Mouse (Mus musculus): ENCODE results near the gene Ss18l1.

The Ss18l1 gene

DNA sequence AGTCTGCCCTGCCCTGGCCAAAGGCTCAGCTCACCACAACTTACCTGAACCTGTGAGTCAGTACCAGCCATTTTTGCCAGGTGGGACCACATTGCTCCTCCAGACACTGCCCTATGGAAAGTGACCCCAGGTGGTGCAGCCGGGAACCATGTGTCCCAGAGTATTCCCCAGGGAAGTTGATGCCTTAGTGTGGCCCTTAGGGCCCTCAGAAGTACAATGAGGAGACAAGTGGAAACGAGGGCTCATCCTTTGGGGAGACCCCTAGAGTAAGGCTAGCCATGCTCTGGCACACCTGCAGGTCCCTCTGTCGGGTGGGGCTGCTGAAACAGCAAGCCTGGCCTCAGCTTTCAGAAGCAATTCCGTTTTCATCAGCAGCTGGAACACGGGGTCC lies 44.3 kb downstream of the Ss18l1 start:
- DNase-seq (ENCODE audit: low spot score) = no peak

DNA sequence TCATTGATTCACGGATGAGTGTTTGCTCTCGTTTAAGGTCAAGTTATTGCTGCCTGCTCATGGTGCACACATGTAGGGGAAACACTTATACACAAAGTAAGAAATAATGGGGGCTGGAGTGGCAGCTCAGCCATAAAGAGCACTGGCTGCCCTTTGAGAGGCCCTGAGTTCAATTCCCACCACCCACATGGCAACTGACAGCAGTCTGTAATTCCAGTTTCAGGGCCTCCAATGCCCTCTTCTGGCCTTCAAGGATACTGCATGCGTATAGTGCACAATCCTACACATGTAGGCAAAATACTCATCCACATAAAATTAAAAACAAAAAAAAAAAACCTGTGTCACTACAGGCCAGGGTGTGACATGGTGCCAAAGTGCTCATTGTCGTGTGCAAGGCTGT lies 45.2 kb downstream of the Ss18l1 start:
- no peak for DNase-seq (ENCODE audit: low spot score)

DNA sequence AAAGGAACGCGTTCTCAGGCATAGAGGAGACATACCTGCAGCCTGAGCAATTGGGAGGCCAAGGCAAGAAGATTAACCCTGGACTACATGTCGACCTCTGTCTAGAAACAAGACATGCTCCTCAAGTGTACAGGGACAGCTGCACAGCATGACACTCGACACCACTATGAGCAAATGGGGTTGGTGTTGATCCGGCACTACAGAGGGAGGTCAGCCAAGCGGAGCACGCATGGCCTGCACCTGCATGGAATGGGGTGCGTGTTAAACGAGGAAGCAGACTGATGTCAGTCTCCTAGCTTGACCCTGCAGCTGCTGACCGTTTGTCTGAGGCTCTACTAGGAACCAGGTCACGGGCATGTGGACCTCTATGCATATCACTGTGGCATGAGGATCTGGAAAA lies 48.0 kb downstream of the Ss18l1 start:
- DNase-seq (ENCODE audit: low spot score) = no peak

DNA sequence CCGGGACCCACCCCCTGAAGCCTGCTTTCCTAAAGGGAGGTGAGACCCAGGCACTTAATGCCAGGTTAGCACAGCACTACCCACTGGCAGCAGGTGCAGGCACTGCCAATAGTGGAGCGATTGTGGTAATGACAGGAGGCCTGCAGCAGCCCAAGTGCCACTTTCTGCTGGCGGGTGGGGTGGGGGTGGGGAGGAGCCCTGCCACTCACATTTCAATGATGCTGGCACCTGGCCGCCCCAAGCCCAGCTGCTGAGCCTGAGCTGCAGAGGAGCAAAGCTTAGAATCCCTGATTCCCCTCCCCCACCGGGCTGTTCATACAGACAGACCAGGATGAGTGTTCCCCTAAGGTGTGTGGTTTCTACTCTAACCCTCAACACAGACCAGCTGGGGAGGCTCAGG lies 53.4 kb downstream of the Ss18l1 start:
- DNase-seq (ENCODE audit: low spot score) = no peak

DNA sequence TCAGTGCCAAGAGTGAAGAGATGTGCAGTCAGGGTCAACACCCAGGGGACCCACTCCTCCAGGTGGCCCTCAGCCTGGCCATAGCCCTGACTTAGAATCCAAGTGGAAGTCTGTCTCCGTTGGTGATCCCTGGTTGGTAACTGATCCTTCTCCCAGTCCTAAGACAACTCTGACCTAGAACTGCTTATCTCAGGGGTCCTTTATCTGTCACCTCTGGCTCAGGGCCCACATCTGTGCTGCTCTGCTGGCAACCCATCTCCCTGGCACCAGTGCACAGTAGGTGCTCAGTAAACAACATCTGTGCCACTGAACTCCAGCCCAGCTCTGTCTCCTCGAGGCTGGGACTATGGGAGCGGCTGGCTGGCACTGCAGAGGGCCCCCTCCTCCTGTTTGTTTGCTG lies 55.3 kb downstream of the Ss18l1 start:
- DNase-seq (ENCODE audit: low spot score) = no peak

DNA sequence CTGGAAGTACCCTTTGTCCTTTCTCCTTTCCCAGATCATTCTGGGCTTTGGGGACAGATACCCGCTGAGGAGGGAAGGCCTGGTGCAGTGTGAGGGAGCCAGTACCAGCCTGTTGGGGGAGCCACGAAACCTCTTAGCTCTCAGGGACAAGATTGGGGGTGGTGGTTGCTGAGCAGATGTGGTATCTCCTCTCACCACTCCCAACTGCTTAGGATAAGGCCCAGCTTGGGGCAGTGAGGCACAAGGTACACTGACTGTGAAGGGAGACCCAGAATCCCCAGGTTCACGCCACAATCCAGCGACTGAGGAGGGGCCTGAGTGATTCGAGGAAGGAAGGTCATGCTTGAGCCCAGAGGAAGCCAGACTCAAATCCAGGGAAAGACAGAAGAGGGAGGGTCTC lies 55.9 kb downstream of the Ss18l1 start:
- DNase-seq (ENCODE audit: low spot score) = no peak

DNA sequence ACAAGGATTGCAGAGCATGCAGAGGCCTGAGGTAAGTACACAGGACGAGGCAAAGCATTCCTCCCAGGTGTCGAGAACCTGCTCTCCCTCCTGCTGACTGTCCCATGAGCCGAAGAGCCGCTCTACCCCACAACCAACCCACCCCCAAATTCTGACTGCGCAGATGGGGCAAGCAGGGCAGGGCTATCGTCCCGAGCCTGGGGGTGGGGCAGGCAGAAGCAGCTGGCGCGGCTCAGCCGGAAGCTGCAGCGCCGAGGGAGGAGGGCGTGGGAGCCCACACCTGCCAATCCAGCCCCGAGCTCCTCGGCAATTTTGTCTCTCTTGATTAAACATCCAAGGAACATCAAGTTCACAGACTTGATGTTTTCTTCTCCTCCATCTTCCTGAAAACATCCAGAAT lies 57.2 kb downstream of the Ss18l1 start:
- no peak for DNase-seq (ENCODE audit: low spot score)

DNA sequence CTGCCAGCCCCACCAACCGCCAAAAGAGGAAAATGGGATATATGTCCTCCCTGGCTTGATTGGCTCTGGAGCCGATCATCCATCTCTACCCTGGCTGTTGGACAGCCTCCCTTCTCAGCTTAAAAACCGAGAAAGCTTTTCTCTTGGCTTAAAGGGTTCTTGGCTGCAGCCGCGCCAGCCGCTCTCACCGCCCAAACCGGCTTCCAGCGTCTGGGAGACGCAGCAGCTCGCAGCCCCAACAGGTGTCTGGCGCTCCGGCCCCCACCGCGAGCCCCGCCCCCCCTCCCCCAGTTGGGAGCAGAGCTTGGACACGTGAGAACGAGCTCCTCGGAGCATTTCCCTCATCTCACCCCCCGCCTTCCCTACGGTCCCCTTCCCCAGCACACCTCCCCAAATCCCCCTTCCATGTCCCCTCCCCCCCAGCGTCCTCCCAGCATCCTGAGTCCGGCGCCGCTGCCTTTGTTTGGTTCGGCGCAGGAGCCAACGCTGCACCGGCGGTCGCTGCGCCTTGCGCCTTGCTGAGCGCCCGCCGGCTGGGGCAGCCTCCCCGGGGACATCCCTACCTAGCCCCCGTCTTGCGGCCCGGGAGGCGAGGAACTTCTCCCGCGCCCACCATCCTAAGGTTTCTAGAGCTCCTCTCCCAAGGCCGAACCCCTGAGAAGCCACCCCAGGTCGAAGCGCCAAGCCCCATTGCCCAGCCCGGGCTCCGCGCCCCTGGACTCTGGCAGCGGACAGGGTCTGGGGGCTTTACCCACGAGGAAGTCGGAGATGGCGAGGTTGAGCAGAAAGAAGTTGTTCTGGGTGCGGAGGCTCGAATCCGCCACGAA lies 61.1 kb downstream of the Ss18l1 start:
- DNase-seq (ENCODE audit: low spot score) = no peak

DNA sequence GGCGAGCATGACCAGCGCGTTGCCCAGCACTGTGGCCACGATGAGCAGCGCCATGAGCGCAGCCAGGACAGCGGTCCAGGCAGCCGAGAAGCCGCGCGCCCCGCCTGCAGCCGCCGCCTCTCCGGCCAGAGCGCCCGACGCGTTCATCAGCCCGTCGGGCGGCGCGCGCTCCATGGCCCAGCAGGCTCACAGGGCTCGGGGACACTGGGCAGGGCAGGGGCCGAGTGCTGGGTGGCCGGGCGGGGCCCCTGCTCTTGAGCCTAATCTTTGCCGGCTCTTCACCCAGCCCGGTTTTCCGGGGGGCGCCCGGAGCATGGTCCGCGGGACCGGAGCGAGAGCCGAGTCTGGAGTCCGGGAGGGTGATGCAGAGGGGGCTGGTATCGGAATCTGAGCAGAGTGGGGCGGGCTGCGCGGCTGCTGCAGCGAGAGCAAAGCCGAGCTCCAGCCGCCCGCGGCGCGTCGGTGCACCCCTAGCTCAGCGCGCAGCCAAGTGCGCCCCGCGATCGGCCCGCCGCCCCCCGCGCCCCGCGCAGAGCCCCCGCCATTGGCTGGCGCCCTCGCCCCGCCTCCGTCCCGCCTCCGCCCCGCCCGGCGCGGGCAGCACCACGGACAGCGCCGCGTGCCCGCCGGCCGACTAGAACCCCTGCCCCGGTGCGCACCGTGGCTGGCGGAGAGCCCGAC lies 61.8 kb downstream of the Ss18l1 start, which contains the start of gene Hrh3:
TSS of gene Hrh3 (minus strand) at position 511 of the 681 bp plus-strand sequence.
- peak; percentile 72 for DNase-seq (ENCODE audit: low spot score)

DNA sequence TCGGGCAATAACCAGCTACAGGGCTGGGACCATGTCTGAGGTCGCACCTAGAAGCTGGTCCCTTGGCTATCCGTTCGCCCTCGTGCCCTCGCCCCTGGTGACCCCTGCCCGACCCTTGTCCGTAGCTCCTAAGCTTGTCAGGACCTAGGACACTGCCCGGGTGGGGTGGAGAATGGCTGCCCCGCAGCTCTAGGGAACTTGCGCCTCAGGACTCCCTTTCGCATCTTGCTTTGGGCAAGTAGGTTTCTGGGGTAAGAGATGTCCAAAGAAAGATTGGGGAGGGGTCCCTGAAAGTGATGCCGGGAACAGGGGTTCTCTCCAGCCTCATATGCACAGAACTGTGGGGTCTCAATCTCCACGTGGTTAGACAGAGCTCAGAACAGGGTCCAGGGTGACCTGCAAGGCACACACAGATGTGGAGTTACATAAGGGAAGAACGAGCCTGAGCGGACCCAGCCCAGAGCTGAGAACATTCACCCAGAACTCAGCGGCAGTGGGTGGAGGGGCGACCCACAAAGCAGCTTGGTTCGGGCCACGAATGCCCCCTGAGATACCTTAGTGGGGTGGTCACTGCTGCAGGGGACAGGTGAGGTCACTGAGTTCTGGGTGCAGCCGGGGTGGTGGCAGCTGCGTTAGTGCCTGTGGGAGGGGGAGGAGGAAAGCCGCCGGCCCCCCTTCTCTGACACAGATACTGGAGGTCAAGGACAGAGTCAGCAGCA lies 62.5 kb downstream of the Ss18l1 start:
- DNase-seq (ENCODE audit: low spot score) = no peak

DNA sequence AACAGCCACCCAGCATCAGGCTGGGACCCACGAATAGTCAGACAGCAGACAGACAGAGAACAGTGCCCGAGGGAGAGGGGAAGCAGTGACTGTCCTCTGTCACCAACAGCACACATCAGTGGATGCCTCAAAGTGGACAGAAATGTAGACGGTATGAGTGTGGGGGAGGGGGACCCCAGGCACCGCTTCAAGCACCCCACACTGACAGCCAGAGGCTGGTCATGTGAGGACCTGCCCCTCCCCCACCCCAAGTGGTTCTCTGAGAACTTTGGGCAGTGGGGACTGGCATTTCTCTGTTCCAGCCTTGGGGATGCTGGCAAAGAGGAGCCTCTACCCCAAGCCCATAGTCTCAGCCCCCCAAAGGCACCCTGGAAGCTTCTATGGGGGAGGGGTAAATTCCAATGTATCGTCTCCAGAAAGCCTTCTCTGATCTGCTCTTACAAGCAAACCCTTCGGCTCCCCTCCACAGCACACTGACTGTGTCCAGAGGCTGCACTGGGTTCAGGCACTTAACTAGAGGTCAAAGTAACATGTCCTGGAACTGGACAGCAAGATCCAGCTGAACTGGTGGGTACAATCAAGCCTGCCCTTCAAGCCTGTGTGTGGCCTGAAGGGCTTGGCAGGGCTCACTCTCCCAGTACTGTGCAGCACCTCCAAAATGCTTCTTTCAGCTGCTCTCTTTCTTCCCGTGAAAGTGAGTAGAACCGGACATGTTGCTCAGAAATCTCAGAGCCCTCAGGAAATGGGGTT lies 63.3 kb downstream of the Ss18l1 start:
- DNase-seq (ENCODE audit: low spot score) = no peak

DNA sequence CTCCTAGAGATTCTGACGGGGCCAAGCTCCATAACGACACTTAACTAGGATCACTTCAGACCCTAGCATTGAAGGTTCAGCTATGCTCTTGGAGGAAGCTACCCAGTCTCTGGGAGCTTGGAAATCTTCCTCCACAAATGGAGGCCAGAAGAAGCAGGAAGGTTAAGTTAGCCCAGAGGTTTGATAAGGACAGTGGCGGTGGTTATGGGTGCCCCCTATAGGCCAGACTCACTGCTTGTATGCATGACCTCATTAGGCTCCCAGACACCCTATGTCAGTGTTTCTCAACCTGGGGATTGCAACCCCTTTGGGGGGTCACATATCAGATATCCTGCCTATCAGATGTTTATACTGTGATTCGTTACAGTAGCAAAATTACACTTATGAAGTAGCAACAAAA lies 64.8 kb downstream of the Ss18l1 start:
- peak; percentile 54 for DNase-seq (ENCODE audit: low spot score)

DNA sequence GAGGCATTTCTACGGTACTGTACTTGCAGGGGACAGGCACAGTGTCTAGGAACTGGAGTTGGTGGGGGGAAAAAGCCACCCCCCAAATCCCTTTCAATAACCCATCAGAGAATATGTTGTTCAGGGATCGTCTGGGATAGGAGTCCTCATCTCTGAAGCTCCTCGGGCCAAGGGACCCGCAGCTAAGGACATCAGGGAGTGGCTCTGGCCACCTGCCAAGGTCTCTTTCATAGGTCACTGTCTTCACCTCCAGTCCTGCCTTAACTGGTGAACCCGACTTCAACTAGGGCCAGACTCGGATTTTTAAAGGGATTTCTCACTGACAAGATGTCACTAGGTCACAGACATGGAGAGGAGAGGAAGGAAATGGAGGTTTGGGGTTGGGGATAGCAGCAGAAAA lies 66.0 kb downstream of the Ss18l1 start:
- no peak for DNase-seq (ENCODE audit: low spot score)

DNA sequence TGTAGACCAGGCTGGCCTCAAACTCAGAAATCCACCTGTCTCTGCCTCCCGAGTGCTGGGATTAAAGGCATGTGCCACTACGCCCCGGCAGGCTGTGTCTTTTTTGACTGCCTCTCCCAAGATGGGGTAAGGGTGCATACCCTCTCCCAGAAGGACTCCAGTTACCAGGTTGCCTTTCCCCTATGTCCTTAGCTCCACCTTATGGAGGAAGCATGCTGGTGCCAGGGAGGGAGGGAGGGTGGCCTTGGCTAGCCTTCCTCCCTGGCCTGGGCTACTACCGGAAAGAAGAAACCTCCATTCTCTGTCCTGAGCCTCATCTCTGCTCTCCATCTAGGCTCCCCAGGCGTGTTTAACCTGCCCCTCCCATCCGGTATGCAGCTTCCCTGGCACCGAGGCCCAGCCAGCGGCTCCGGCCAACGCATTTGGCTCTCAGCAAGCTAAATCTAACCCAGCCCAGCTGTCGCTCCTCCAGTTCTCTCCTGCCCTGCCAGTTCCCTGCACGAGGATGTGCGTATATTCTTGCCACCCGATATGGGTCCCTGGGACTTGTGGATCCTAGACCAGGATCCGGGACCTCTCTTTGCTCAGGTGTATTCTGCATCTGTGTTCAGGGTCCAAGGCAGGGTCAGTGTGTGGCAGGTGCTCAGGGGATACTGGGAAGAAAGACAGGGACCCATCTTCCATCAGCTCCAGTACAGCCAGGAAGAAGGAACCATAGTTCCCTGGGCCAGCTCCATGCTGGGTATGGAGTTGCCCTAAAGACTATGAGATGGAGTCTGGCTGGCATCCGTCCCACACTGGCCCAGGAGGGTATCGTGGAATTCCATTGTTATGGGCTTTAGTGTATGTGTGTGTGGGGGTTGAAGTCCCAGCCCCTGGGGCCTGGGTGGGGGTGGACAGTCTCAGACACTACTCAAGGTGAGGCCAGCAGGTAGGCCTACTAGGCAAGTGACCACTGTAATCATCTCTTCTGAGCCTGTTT lies 71.9 kb downstream of the Ss18l1 start:
- DNase-seq (ENCODE audit: low spot score) = no peak

DNA sequence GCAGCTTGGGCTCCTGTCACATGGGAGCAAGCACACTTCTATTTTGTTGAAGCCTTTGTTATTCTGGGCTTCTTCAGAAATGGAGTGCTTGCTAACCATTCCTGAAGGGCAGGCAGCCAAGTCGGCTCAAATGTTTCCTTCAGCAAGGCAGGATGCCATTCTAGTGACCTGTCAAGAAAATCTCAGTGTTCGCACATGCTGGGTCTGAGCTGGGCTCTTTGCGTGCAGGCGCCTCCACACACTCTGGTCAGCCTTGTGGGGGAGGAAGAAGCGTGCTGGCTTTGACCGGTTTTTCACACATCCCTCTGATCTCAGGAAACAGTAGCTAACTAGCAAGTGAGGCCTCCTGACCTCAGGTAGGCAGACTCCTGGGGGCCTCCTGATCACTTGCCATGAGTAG lies 73.0 kb downstream of the Ss18l1 start:
- no peak for DNase-seq (ENCODE audit: low spot score)

DNA sequence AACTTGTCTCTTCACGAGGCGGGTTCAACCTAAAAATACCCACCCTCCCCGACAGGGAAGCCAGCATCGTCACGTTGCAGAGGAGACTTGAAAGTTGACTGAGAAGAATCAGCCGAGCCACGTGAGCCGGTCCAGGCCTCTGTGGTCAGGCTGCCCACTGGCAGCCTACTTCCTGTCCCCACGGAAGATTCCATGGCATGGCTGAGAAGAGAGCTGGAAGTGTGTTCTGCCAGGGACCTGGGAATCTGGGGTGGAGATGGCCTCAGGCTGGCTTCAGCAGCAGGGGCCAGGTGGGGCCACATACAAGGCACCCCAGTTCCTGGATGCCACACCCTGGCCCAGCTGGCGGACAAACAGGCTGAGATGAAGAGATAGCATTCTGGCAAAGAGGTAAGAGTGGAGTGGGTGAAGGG lies 73.8 kb downstream of the Ss18l1 start:
- no peak for DNase-seq (ENCODE audit: low spot score)

DNA sequence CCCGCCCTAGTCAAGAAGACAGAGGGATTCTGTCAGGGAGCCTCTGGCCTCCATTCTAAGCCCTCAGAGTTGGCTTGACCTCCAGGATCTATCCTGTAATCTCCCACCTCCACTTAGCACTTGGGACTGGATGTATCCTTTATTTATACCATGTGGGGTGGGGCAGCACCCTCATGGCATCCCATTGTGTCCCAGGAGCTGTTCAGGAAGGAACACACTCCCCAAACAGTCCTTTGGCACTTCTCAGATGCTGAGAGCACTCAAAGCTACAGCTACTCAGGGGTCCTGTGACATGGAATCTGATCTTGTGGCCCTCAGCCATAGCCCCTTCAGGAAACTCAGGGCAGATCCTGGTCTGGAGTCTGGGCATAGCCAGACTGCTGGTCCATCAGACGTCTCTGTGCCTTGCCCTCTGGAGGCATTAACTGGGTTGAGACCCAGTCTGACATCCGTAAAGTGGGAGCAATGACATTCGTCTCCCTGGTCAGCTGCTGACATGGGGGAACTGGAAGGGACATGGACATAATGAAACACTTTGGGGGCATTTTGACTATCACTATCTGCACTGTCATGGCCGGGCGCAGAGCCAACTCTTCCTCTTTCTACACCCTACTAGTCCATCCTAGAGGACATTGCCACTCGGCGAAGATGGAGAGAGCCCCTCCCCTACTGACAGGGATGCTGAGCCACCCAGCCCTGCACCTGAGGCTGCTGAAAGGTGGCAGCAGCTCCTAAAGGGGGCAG lies 74.6 kb downstream of the Ss18l1 start:
- no peak for DNase-seq (ENCODE audit: low spot score)

DNA sequence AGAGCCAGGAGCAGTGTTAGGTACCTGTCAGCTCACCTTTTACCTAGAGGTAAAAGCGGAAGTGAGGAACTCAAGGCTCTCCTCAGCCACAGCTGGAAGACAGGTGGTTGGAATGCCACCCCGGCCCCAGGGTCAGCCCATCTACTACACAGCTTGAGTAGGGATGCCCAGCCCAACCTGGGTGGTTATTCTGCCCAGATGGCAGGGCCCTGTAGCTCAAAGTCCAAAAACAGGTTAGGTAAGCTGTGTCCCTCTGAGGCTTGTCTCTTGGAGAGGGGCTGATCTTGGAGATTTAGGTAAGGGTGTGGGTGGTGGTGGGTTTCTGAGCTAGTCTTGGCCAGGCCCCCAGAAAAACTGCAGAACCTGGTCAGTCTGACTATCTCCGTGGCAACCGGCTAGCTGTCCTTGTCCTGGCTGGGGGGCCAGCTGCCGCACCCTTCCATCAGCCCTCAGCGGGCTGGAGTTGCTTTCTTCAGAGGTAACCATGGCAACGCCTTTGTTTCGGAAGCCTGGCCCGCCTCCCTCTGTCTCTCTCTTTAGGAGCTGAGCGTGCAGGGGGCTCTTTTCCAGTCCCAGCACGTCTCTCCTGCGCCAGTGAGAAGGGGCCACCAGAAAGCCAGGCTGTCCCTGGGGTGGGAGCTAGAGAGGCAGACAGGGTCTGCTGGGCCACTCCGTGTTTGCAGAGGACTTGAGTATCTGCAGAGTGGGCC lies 75.3 kb downstream of the Ss18l1 start:
- DNase-seq (ENCODE audit: low spot score) = peak; percentile 73

DNA sequence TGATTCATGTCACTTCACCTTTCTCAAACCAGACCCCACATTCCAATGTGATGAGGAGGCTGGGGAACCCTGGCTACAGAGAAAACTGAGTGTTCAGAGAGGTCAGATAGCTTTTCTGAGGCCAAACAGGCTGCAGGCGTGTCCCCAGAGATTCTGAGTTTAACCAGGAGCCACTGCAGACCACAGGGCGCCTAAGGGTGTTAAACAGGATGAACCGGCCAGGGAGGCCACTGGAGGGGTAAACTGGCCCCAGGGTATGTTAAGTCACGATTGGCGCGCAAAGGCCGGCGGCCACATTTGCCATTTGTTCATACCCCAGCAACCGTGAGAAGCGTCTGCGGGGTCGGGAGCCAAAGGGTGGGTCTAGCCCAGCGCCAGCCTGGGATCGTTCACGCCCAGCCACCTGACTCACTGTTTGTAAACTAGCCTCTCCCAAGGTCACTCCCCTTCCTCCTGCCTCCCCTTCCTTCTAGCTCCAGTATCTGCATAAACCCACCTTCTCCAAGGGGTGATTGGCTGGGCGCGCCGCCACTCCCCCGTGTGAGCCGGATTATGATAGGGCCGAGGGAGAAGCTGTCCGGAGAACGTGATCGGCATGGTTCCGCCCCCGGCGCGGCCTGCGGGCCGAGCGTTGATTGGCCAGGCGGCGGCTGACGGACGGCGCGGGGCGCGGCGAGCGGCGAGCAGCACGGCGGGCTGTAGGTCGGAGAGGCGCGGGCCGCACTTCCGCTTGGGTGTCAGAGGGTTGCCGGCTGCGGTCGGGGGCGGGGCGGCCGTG lies 76.5 kb downstream of the Ss18l1 start, which contains the start of gene Osbpl2:
TSS of gene Osbpl2 (plus strand) at position 646 of the 778 bp plus-strand sequence.
- DNase-seq (ENCODE audit: low spot score) = peak; percentile 98
